Mouse (Mus musculus): Measurements from ENCODE around the gene Ppip5k1. TPM values are rescaled to one million over a fixed set of nuclear protein-coding genes. Genes with fewer than 3 reads are reported as not detected.

The Ppip5k1 gene
- polyA plus RNA-seq, 1 experiment from 2014 or later = 8.8 TPM

GRCm38 (mm10) chr2:121297701-121298100 lies 57.5 kb downstream of the Ppip5k1 start:
- 5% methylated on average over 9 of the region's 9 CpGs for WGBS
- Histone ChIP-seq H3K9ac (no peak overlapping the region), H3K4me3 (no peak overlapping the region), H3K9me3 (no peaks in the 10 kb centered on the region), H3K4me1 (peaks cover 43% of the 10 kb centered on the region), H3K27me3 (peaks cover 84% of the 10 kb centered on the region), H3K4me2 (replicated peaks) (peak overlapping the region; percentile 79), H3K27ac (no peak overlapping the region), H3K36me3 (peaks cover 27% of the 10 kb centered on the region)
- ATAC-seq (ENCODE audit: low FRiP score, low read depth) = no peak

- Histone ChIP-seq H3K36me3 (peaks cover 25% of the 10 kb centered on the region), H3K4me2 (replicated peaks) (peak overlapping the region; percentile 79), H3K9me3 (no peaks in the 10 kb centered on the region), H3K27ac (no peak overlapping the region), H3K27me3 (peaks cover 86% of the 10 kb centered on the region), H3K4me3 (peak overlapping the region; percentile 52), H3K4me1 (peaks cover 43% of the 10 kb centered on the region), H3K9ac (peak overlapping the region; percentile 63)
- WGBS = 16% methylated on average over 6 of the region's 6 CpGs
- ATAC-seq (ENCODE audit: low FRiP score, low read depth) = no peak
Observed at GRCm38 (mm10) chr2:121296754-121297231, 58.4 kb downstream of the Ppip5k1 start.

GRCm38 (mm10) chr2:121295608-121296571 lies 59.3 kb downstream of the Ppip5k1 start:
- peaks cover 43% of the 10 kb centered on the region for H3K4me1 ChIP-seq

GRCm38 (mm10) chr2:121294753-121295607 lies 60.2 kb downstream of the Ppip5k1 start:
- H3K27me3 ChIP-seq = peaks cover 88% of the 10 kb centered on the region
- H3K9me3 ChIP-seq = no peaks in the 10 kb centered on the region
- H3K4me2 ChIP-seq (replicated peaks) = peak overlapping the region; percentile 79
- H3K9ac ChIP-seq = peak overlapping the region; percentile 63
- H3K4me1 ChIP-seq = peaks cover 46% of the 10 kb centered on the region
- peak overlapping the region; percentile 52 for H3K4me3 ChIP-seq
- peaks cover 10% of the 10 kb centered on the region for H3K36me3 ChIP-seq
- peak; percentile 71 for ATAC-seq (ENCODE audit: low FRiP score, low read depth)
- 2% methylated on average over 18 of the region's 18 CpGs for WGBS
- 0 out of 2 replicates have a peak overlapping the region, but pooled peaks have one; percentile 6 for H3K27ac ChIP-seq

More at GRCm38 (mm10) chr2:121295608-121296571, 59.3 kb downstream of the Ppip5k1 start:
- WGBS = under 1% methylated on average over 15 of the region's 15 CpGs
- Histone ChIP-seq H3K27ac (0 out of 2 replicates have a peak overlapping the region, but pooled peaks have one; percentile 6), H3K9me3 (no peaks in the 10 kb centered on the region), H3K36me3 (peaks cover 19% of the 10 kb centered on the region), H3K27me3 (peaks cover 88% of the 10 kb centered on the region), H3K4me2 (replicated peaks) (peak overlapping the region; percentile 79), H3K4me3 (peak overlapping the region; percentile 52), H3K9ac (peak overlapping the region; percentile 63)
- ATAC-seq (ENCODE audit: low FRiP score, low read depth) = peak; percentile 45

GRCm38 (mm10) chr2:121294182-121294581 lies 61.0 kb downstream of the Ppip5k1 start:
- Histone ChIP-seq H3K9me3 (no peaks in the 10 kb centered on the region), H3K4me3 (peak overlapping the region; percentile 52), H3K36me3 (peaks cover 2% of the 10 kb centered on the region; the same call in 1 of the 2 replicates), H3K27ac (no peak overlapping the region), H3K9ac (no peak overlapping the region), H3K27me3 (peaks cover 83% of the 10 kb centered on the region), H3K4me1 (peaks cover 49% of the 10 kb centered on the region), H3K4me2 (replicated peaks) (peak overlapping the region; percentile 79)
- ATAC-seq (ENCODE audit: low FRiP score, low read depth) = no peak
- 22% methylated on average over 4 of the region's 4 CpGs for WGBS

- H3K27ac ChIP-seq = no peak overlapping the region
- H3K4me2 ChIP-seq (replicated peaks) = no peak overlapping the region
- H3K4me3 ChIP-seq = no peak overlapping the region
- H3K36me3 ChIP-seq = no peaks in the 10 kb centered on the region
- WGBS = 68% methylated on average over 5 of the region's 5 CpGs
- no peak for ATAC-seq (ENCODE audit: low FRiP score, low read depth)
- H3K4me1 ChIP-seq = peaks cover 46% of the 10 kb centered on the region
- no peak overlapping the region for H3K9ac ChIP-seq
- H3K9me3 ChIP-seq = no peaks in the 10 kb centered on the region
- H3K27me3 ChIP-seq = peaks cover 79% of the 10 kb centered on the region
Observed at GRCm38 (mm10) chr2:121292316-121293013, 62.7 kb downstream of the Ppip5k1 start.

- Histone ChIP-seq H3K27ac (no peak overlapping the region), H3K9ac (peak overlapping the region; percentile 50), H3K4me3 (peak overlapping the region; percentile 57), H3K9me3 (no peaks in the 10 kb centered on the region), H3K4me2 (replicated peaks) (peak overlapping the region; percentile 81), H3K4me1 (peaks cover 23% of the 10 kb centered on the region), H3K36me3 (no peaks in the 10 kb centered on the region), H3K27me3 (peaks cover 58% of the 10 kb centered on the region)
- ATAC-seq (ENCODE audit: low FRiP score, low read depth) = peak; percentile 49
- 4% methylated on average over 36 of the region's 36 CpGs for WGBS
Observed at GRCm38 (mm10) chr2:121289730-121290540, 65.3 kb downstream of the Ppip5k1 start.

GRCm38 (mm10) chr2:121288901-121289729 lies 66.1 kb downstream of the Ppip5k1 start, which contains the start of gene Map1a:
TSS of gene Map1a (plus strand) at chr2:121289600.
- Histone ChIP-seq H3K4me3 (peak within 1 kb of the TSS; percentile 57), H3K27me3 (peaks cover 50% of the 10 kb centered on the region), H3K9ac (peak within 1 kb of the TSS; percentile 60), H3K4me2 (replicated peaks) (peak within 1 kb of the TSS; percentile 81), H3K36me3 (no peaks in the 10 kb centered on the region), H3K27ac (no peak within 1 kb of the TSS), H3K9me3 (no peaks in the 10 kb centered on the region), H3K4me1 (peaks cover 14% of the 10 kb centered on the region)
- under 1% methylated on average over 48 of the region's 48 CpGs for WGBS
- peak; percentile 98 for ATAC-seq (ENCODE audit: low FRiP score, low read depth)

- Histone ChIP-seq H3K27me3 (peaks cover 40% of the 10 kb centered on the region), H3K4me3 (no peak overlapping the region), H3K4me1 (peaks cover 11% of the 10 kb centered on the region), H3K9me3 (no peaks in the 10 kb centered on the region), H3K36me3 (no peaks in the 10 kb centered on the region), H3K9ac (no peak overlapping the region), H3K4me2 (replicated peaks) (no peak overlapping the region), H3K27ac (no peak overlapping the region)
- WGBS = 70% methylated on average over 2 of the region's 2 CpGs
- ATAC-seq (ENCODE audit: low FRiP score, low read depth) = no peak
Observed at GRCm38 (mm10) chr2:121287850-121288249, 67.3 kb downstream of the Ppip5k1 start.

- ATAC-seq (ENCODE audit: low FRiP score, low read depth) = no peak
- Histone ChIP-seq H3K36me3 (peaks cover 29% of the 10 kb centered on the region), H3K27ac (no peak overlapping the region), H3K27me3 (no peaks in the 10 kb centered on the region), H3K4me3 (peak overlapping the region; percentile 86; the same call in 1 of the 2 replicates), H3K9ac (0 out of 2 replicates have a peak overlapping the region, but pooled peaks have one; percentile 26), H3K4me2 (replicated peaks) (peak overlapping the region; percentile 75), H3K4me1 (peaks cover 30% of the 10 kb centered on the region), H3K9me3 (no peaks in the 10 kb centered on the region)
- 24% methylated on average over 4 of the region's 4 CpGs for WGBS
Observed at GRCm38 (mm10) chr2:121271928-121272516, 83.2 kb downstream of the Ppip5k1 start.

All from limb, embryonic 13.5 days (tissue).